Mouse (Mus musculus) Patski (cell line): ENCODE data around the gene Amz1. TPM values are rescaled to one million over a fixed set of nuclear protein-coding genes. Genes with fewer than 3 reads are reported as not detected.

Experiments used
- ATAC-seq: fragments of 100-300 bp; one replicate; pipeline ENCODE4 v1.8.0; 2021
- CTCF ChIA-PET: fragments of 350-600 bp; sonication (Branson Sonifier 250); formaldehyde crosslinking; loops from one replicate; lab custom pipeline; 2022; ENCODE audit warnings: inconsistent platforms; lab: Charles Lee
- POLR2A ChIA-PET: fragments of 350-600 bp; sonication (Branson Sonifier 250); formaldehyde crosslinking; loops from one replicate; lab custom pipeline; 2022; ENCODE audit warnings: antibody characterized with exemption, inconsistent platforms; lab: Charles Lee
- DNase-seq: peaks from one replicate; pipeline ENCODE4 v3.0.0-alpha.2; 2011; ENCODE audit warnings: low read depth, low spot score
- H3K27me3 ChIP-seq: fragments of 371-371 bp; one replicate; pipeline ENCODE4 v1.5.1; 2021
- CTCF ChIP-seq: fragments of 100-300 bp; IDR thresholded peaks from one replicate; pipeline ENCODE4 v1.5.1; 2021
- in situ Hi-C: fragments of 300-500 bp; cut with MboI; formaldehyde crosslinking; loops from 3 replicates; pipeline ENCODE4 v1.11.1; 2018; ENCODE audit warnings: low pct_unique_long_range_greater_than_20kb, mixed read lengths
- polyA plus RNA-seq: library from polyadenylated mRNA; unstranded; gene quantifications from one replicate; pipeline ENCODE4 v1.2.3, GENCODE M21; 2021

Amz1 gene
- 0.76 TPM for polyA plus RNA-seq

DNA sequence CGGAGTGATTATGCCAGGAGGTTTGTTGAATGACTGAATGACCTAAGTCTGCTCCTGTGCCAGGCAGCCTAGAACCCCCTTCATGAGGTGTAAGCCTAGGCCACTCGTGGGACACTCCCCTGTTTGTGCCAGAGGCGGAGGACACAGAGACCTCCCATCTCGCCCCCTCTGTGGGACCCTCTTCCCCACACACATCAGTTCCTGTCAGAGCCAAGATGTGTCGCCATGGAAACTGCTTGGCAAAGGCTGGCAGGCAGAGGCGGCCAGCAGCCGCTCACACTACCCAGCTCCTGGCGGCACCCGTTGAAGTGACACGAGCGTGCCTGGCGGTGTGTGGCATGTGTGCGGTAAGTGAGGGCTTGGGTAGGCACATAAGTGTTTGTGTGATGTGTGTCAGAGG, at the start of gene Amz1:
Gene Amz1 (plus strand): TSS at position 306 of the 400 bp plus-strand sequence.
- no peak for DNase-seq
- CTCF ChIA-PET, result interaction anchor here (1.7 kb wide), 1 partner anchor 26 kb away, joined by 4 read pairs; no protein-coding TSS in a partner anchor
- ATAC-seq, result no peak
- no peak for TF ChIP-seq CTCF
- in situ Hi-C loops, result no loop called here
- POLR2A ChIA-PET, result no interaction called here
- no peaks in the 10 kb centered on the region for H3K27me3 ChIP-seq

DNA sequence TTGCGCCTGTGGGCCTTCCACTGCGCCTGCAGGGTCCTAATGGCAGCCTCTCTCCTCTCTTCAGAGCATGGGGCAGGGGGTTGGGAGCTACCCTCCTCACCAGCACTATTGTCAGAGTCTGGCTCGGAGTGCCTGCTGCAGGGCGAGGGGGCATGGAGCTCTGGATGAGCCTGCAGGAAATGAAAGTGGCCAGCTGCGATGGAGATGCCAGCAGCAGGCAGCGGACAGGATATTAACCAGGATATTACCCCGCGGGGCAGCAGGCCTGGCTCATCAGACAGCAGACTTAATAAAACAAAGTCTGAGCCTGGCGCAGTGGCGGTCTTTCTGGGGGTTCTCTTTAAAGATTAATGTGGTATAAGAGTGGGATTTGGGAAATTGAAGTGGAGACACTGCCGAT, 48.8 kb upstream of the Amz1 start:
- no peak for TF ChIP-seq CTCF
- in situ Hi-C loops, result no loop called here
- POLR2A ChIA-PET, result no interaction called here
- no peaks in the 10 kb centered on the region for H3K27me3 ChIP-seq
- DNase-seq, result no peak
- ATAC-seq, result no peak
- CTCF ChIA-PET, result interaction anchor here (1.4 kb wide), 1 partner anchor 11 kb away, joined by 4 read pairs; no protein-coding TSS in a partner anchor

DNA sequence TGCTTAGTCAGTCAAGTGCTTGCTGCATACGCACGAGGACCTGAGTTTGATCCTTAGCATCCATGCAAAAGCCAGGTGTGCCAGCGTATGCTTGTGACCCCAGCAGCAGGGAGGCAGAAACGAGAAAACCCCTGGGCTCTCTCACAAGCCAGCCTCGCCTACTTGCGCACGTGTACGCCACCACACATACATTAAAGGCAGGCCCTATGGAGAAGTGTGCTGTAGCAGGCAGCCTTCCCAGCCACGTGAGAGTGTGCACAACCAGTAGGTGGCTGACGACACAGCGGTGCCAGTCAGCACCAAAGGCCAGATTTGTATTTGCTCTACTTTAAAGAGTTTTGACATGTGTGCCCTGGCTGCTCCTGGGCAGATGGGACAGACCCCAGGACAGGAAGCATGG, 48.3 kb upstream of the Amz1 start:
- in situ Hi-C loops, result no loop called here
- ChIA-PET POLR2A (no interaction called here), CTCF (interaction anchor here (1.4 kb wide), 1 partner anchor 12 kb away, joined by 4 read pairs; no protein-coding TSS in a partner anchor)
- ATAC-seq (no peak), DNase-seq (no peak)
- H3K27me3 ChIP-seq, result no peaks in the 10 kb centered on the region
- TF ChIP-seq CTCF, result no peak

DNA sequence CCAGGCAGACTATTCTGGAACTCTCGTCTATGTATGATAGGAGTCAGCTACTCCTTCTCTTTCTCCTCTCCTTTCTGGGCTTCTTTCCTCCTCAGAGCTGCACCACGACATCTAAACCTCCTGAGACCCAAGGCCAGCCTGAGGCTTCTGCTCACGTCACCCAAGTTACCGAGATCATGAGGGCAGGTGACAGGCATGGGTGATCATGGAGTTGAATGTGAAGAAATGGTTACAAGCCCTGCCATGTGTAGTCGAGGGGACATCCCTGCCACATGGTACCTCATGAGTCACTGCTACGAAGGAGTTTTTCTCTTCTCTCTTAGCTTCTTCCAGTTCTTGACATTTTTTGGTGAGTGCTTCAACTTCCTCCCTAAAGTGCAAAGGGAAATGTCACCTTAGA, 46.8 kb upstream of the Amz1 start:
- no peak for ATAC-seq
- in situ Hi-C loops, result no loop called here
- no peak for TF ChIP-seq CTCF
- ChIA-PET CTCF (interaction anchor here (1.3 kb wide), 1 partner anchor 112 kb away, joined by 4 read pairs; the partner anchor contains the start of gene Grifin), POLR2A (no interaction called here)
- H3K27me3 ChIP-seq, result no peaks in the 10 kb centered on the region
- no peak for DNase-seq

DNA sequence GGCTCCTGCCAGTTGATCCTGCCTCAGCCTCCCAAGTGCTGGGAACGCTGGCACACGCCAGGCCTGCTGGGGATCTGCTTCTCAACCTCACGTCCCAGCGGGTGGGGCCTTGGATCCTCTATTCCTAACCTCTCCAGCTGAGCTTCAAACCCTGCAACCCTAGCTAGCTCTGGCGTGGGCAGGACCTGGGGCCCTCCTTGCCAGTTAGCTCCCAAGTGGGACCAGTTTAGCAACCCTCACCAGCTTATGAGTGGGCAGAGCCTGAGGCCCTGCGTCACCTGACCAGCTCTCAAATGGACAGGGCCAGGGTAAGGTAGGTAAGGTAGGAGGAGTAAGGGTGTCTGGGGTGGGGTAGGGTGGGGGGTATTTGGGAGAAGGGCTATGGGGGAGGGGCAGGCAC, 43.9 kb upstream of the Amz1 start:
- in situ Hi-C loops, result no loop called here
- no peaks in the 10 kb centered on the region for H3K27me3 ChIP-seq
- DNase-seq (no peak), ATAC-seq (no peak)
- ChIA-PET CTCF (interaction anchor here (1.4 to 1.8 kb wide), 3 partner anchors 10 to 112 kb away, joined by 4 to 5 read pairs (median 4); no protein-coding TSS in a partner anchor), POLR2A (no interaction called here)
- TF ChIP-seq CTCF, result no peak

DNA sequence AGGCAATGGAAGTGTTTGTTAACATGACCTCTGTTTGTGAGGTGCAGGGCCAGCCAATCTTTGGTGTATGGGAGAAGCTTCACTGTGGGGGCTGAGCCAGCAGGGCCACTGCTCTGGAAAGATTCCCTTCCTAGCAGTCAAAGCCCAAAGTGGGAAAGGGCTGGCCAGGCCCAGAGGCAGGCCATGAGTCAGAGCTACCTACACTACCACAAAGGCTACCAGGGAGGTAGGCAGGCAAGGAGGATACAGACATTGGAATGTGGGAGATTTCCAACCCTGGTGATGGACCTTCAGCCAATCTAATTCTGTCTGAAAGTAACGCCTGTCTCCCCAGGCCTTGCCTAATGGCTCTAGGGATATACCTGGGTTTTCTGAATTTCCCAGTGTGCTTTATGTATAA, 43.0 kb upstream of the Amz1 start:
- TF ChIP-seq CTCF, result no peak
- POLR2A ChIA-PET, result interaction anchor here (0.6 to 0.8 kb wide), 3 partner anchors 17 to 54 kb away, joined by 3 to 5 read pairs (median 4); no protein-coding TSS in a partner anchor
- CTCF ChIA-PET, result interaction anchor here (0.7 to 1.8 kb wide), 4 partner anchors 11 to 141 kb away, joined by 3 to 5 read pairs (median 4); no protein-coding TSS in a partner anchor
- H3K27me3 ChIP-seq, result no peaks in the 10 kb centered on the region
- peak; percentile 85 for DNase-seq
- ATAC-seq, result peak; percentile 87
- in situ Hi-C loops, result no loop called here

DNA sequence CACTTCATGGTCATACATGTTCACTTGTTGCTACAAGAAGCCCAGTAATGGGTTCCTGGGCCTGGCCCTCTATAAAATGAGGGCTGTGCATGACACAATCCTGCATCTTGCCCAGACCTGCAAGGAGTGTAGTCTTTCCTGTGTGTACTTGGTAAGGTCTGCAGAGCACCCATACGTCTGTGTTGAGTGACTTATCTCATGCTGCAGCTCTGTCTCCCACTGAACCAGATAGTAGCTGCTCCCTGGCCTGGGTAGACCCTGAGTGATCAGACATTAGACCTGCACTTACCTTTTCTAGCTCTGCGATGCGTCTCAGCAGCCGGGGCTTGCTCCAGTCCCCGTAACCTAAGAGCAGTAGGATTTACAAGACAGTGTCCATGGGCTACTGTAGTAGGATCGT, 41.8 kb upstream of the Amz1 start:
- in situ Hi-C loops, result no loop called here
- POLR2A ChIA-PET, result interaction anchor here (0.8 to 1.2 kb wide), 2 partner anchors 12 to 14 kb away, joined by 3 read pairs; no protein-coding TSS in a partner anchor
- no peak for ATAC-seq

DNA sequence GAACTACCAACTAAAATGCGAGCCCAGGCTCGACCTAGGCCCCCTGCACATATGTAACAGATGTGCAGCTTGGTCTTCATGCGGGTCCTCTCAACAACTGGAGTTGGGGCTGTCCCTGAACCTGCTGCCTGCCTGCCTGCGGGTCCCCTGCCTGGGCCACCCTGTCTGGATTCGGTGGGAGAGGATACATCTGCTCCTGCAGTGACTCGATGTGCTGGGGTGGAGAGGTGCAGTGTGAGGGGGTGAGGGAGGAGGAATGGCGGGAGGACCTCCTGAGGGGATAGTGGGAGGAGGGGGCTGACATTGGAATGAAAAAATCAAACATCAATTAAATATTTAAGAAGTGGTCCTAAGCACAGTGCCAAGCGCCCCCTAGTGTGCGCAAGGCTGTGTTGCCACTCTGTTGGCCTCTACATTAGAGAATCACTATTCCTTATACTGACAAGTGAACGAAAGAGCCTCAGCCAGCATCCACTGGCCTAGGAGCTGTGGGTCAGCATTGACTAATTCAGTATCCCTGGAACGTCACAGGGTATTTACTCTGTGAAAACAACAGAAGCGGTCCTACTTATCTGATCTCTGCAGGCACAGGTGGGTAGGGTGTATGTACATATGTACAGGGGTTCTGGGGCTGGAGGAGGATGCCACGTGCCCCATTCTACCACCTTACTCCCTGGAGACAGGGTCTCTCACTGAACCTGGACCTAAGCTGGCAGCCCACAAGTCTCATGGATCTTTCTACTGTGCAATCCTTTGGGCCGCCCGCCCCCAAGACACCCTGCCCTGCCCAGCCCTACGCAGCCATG, 39.4 kb upstream of the Amz1 start:
- no peaks in the 10 kb centered on the region for H3K27me3 ChIP-seq
- in situ Hi-C loops, result no loop called here
- CTCF ChIA-PET, result interaction anchor here (0.7 kb wide), 1 partner anchor 9 kb away, joined by 3 read pairs; no protein-coding TSS in a partner anchor
- DNase-seq, result no peak
- ATAC-seq, result no peak
- POLR2A ChIA-PET, result no interaction called here
- no peak for TF ChIP-seq CTCF

More for the DNA sequence above, 41.8 kb upstream of the Amz1 start:
- CTCF ChIA-PET, result interaction anchor here (0.7 to 2.3 kb wide), 3 partner anchors 19 to 142 kb away, joined by 3 to 6 read pairs (median 3); no protein-coding TSS in a partner anchor
- TF ChIP-seq CTCF, result no peak
- no peak for DNase-seq
- H3K27me3 ChIP-seq, result no peaks in the 10 kb centered on the region

DNA sequence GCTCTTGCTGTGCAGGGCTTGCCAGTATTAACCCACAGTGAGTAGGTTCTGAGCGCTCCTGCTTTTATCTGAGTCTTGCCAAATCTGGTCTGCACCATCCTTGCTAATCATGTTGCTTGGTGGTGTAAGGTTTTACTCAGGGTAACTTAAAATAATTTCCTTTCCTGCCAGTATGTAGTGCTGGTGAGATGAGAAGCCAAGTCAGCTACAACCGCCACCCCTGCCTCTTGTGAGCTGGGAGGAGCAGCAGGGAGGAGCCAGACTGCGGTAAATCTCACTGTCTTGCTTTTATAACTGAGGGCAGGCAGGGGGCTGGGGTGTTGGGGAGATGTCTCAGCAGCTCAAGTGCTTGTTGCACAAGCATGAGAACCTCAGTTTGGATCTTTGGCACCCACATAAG, 35.5 kb upstream of the Amz1 start:
- no peaks in the 10 kb centered on the region for H3K27me3 ChIP-seq
- ATAC-seq, result no peak
- ChIA-PET CTCF (no interaction called here), POLR2A (no interaction called here)
- TF ChIP-seq CTCF, result no peak
- in situ Hi-C loops, result no loop called here
- no peak for DNase-seq

DNA sequence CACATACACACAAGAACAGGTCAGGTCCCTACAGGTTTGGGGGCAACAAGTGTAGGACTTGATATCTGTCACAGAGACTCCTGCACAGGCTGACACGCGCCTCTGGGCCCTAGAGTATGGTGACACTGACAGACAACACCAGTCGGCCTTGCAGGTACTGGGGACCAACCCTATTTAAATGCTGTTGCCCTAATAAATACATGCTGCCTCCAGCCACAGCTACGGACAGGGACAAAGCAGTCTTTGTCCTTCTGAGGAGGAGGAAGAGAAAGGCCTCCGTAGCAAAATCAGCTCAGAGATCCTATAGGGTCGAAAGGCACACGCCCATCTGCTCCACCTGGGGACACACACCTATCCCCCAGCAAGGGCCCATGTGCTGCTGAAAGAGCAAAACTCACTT, 27.9 kb upstream of the Amz1 start:
- in situ Hi-C loops, result no loop called here
- CTCF ChIA-PET, result no interaction called here
- TF ChIP-seq CTCF, result no peak
- no peaks in the 10 kb centered on the region for H3K27me3 ChIP-seq
- DNase-seq (no peak), ATAC-seq (no peak)
- POLR2A ChIA-PET, result interaction anchor here (1.3 kb wide), 1 partner anchor 13 kb away, joined by 3 read pairs; no protein-coding TSS in a partner anchor

DNA sequence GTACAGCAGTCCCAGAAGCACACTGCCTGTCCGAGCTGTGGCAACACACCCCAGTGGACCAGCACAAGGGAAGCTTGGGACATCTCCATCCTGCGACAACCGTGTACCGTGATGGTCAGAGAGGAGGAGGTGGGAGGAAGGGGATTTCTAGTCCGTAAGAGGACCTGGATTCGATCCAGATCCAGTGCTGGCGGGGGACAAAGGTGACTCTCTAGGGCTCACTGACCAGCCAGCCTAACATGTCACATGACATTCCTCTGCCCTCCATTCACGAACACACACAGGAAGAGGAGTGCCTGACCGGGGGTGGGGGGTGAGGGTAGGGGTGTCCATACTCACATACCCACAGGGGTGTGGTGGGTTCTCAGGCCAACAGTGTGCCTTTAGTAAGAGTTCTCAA, 24.2 kb upstream of the Amz1 start:
- ChIA-PET CTCF (no interaction called here), POLR2A (no interaction called here)
- ATAC-seq (no peak), DNase-seq (no peak)
- TF ChIP-seq CTCF, result no peak
- H3K27me3 ChIP-seq, result no peaks in the 10 kb centered on the region
- in situ Hi-C loops, result no loop called here
